Mouse (Mus musculus): ENCODE results near the gene Cbr1. TPM values are rescaled to one million over a fixed set of nuclear protein-coding genes. Genes with fewer than 3 reads are reported as not detected.
A peak's percentile ranks its signal among the peaks of the same experiment; 100 is the strongest.

Cbr1 gene
- polyA plus RNA-seq, 1 experiment from 2014 or later, result 58.6 TPM

DNA sequence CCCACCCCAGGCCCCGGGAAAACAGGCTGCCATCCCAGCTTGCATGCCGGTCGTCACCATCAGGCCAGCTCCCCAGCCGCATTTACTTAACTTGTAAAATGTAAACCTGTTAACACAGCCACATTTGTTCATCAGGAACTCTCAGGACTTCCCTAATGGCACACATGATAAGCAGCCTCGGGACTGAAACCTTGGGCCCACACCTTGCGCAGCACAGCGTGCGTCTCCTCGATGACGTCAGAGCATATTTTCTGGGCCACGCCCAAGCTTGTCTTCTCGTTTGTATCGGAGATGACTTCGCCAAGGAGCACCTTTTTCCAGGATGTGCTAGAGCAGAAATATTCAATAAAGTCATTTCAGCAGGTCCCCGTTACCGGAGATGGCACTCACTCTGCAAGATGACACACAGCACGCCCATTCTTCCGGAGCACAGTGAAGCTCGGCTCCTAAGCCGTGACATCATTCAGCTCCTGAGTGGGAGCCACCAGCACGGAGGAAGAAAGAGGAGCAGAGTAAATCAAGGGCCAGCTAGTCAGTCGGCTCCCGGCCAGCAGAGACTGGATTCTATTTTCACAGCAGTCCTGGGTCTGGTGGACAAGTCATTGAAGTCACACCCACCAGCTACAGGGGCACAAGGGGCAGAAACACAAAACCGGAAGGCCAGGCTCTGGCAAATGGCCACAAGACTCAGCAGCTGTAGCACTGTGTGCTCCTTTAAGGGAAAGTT, 20.5 kb upstream of the Cbr1 start:
- 78% methylated on average over 24 of the region's 24 CpGs for WGBS
- Histone ChIP-seq H3K9me3 (no peaks in the 10 kb centered on the region), H3K4me2 (no peak overlapping the region)

DNA sequence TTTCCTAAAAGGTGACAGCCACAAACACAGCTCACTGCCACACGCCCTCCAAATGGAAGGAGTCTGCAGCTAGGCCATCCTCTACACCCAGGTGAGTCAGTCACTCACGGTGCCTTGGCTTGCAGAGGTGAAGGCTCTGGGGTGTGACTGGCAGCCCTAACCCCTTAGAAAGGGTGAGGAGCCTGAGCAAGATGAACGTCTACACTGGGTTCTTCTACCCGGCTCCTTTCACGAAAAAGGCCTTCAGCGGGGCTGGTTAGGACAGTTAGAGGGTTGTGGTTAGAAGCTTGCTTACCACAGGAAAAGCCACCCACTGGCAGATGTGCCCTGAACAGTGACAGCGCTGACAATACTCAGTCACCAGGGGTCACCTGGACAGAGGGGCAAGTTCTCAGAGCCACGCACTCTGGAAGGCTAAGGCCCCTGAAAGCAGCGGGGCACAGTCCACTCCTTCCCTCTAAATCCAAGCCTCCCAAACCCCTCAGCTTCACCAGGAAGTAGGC, 19.9 kb upstream of the Cbr1 start:
- H3K4me1 ChIP-seq, result peaks cover 19% of the 10 kb centered on the region
- no peaks in the 10 kb centered on the region for H3K27me3 ChIP-seq (replicated peaks)
- no peak for ATAC-seq (ENCODE audit: extremely low read depth, insufficient number of reproducible peaks, low FRiP score, low TSS enrichment)
- H3K4me2 ChIP-seq, result no peak overlapping the region
- no peak overlapping the region for H3K27ac ChIP-seq (replicated peaks)
- H3K9ac ChIP-seq, result no peak overlapping the region
- no peaks in the 10 kb centered on the region for H3K9me3 ChIP-seq
- H3K4me3 ChIP-seq, result no peak overlapping the region
- peaks cover 41% of the 10 kb centered on the region for H3K36me3 ChIP-seq
- WGBS, result 79% methylated on average over 9 of the region's 9 CpGs

More for the DNA sequence above, 20.5 kb upstream of the Cbr1 start:
- H3K27me3 ChIP-seq (replicated peaks), result no peaks in the 10 kb centered on the region
- H3K9ac ChIP-seq, result no peak overlapping the region
- no peak overlapping the region for H3K4me3 ChIP-seq
- H3K4me1 ChIP-seq, result peaks cover 22% of the 10 kb centered on the region
- ATAC-seq (ENCODE audit: extremely low read depth, insufficient number of reproducible peaks, low FRiP score, low TSS enrichment), result no peak
- no peak overlapping the region for H3K27ac ChIP-seq (replicated peaks)
- H3K36me3 ChIP-seq, result peaks cover 35% of the 10 kb centered on the region

DNA sequence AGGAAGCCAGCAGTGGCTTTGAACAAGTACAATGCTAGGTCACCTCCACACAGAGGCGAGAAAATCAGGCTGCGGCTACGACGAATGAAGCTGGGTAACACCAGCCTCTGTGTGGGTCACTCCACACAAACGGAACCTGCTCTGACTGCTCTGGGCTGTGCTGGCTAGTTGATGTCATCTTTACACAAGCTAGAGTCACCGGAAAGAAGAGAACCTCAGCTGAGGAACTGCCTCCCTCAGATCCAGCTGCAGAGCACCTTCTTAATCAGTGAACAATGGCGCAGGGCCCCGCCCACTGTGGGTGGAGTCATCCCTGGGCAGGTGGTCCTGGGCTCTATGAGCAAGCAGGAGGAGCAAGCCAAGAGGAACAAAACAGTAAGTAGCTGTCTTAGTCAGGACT, 19.3 kb upstream of the Cbr1 start:
- Histone ChIP-seq H3K36me3 (peaks cover 46% of the 10 kb centered on the region), H3K4me2 (no peak overlapping the region), H3K9ac (no peak overlapping the region), H3K27ac (replicated peaks) (no peak overlapping the region), H3K27me3 (replicated peaks) (no peaks in the 10 kb centered on the region), H3K4me3 (no peak overlapping the region), H3K9me3 (no peaks in the 10 kb centered on the region), H3K4me1 (peaks cover 13% of the 10 kb centered on the region)
- 75% methylated on average over 8 of the region's 8 CpGs for WGBS
- ATAC-seq (ENCODE audit: extremely low read depth, insufficient number of reproducible peaks, low FRiP score, low TSS enrichment), result no peak

DNA sequence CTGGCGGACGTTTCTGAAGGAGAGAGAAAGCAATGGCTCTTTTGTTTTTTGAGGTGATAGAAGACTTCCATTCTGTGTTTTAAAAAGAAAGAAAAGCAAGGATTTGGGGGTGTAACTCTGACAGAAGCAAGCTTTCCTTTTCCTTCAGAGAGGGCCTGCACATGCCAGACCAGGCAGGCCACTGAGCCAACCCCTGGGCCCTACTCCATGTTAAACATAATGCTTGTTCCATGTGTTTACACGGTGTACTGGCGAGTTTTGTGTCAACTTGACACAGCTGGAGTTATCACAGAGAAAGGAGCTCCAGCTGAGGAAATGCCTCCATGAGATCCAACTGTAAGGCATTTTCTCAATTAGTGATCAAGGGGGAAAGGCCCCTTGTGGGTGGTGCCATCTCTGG, 17.4 kb upstream of the Cbr1 start:
- Histone ChIP-seq H3K27ac (replicated peaks) (peak overlapping the region; percentile 10; the same call in 1 of the 2 replicates), H3K4me2 (0 out of 2 replicates have a peak overlapping the region, but pooled peaks have one; percentile 13), H3K4me1 (peaks cover 13% of the 10 kb centered on the region), H3K36me3 (peaks cover 54% of the 10 kb centered on the region), H3K9me3 (no peaks in the 10 kb centered on the region), H3K9ac (no peak overlapping the region), H3K27me3 (replicated peaks) (no peaks in the 10 kb centered on the region), H3K4me3 (no peak overlapping the region)
- no peak for ATAC-seq (ENCODE audit: extremely low read depth, insufficient number of reproducible peaks, low FRiP score, low TSS enrichment)
- WGBS, result 62% methylated on average over 4 of the region's 4 CpGs

DNA sequence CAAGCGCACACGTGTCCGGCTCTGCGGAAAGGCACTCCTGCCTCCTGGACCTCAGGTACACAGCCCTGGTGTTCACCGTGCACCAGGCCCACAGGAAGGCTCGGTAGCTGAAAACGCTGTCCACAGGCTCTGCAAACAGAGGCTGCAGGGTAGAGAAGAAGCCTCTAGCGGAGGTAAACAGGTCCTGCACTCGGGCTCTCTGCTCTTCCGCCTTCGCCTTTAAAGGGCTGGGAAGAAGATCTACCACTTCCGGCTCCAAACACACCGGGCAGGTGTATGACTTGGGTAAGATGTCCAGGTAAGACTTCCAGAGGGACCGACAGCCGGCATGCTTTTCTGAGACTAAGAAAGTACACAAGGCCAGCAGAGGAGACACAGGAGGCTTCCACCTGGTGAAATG, 14.7 kb upstream of the Cbr1 start:
- no peak overlapping the region for H3K27ac ChIP-seq (replicated peaks)
- no peak for ATAC-seq (ENCODE audit: extremely low read depth, insufficient number of reproducible peaks, low FRiP score, low TSS enrichment)
- H3K9ac ChIP-seq, result no peak overlapping the region
- H3K4me1 ChIP-seq, result peaks cover 13% of the 10 kb centered on the region
- H3K4me3 ChIP-seq, result no peak overlapping the region
- peaks cover 52% of the 10 kb centered on the region for H3K36me3 ChIP-seq
- H3K4me2 ChIP-seq, result no peak overlapping the region
- H3K9me3 ChIP-seq, result no peaks in the 10 kb centered on the region
- no peaks in the 10 kb centered on the region for H3K27me3 ChIP-seq (replicated peaks)
- 91% methylated on average over 15 of the region's 15 CpGs for WGBS

DNA sequence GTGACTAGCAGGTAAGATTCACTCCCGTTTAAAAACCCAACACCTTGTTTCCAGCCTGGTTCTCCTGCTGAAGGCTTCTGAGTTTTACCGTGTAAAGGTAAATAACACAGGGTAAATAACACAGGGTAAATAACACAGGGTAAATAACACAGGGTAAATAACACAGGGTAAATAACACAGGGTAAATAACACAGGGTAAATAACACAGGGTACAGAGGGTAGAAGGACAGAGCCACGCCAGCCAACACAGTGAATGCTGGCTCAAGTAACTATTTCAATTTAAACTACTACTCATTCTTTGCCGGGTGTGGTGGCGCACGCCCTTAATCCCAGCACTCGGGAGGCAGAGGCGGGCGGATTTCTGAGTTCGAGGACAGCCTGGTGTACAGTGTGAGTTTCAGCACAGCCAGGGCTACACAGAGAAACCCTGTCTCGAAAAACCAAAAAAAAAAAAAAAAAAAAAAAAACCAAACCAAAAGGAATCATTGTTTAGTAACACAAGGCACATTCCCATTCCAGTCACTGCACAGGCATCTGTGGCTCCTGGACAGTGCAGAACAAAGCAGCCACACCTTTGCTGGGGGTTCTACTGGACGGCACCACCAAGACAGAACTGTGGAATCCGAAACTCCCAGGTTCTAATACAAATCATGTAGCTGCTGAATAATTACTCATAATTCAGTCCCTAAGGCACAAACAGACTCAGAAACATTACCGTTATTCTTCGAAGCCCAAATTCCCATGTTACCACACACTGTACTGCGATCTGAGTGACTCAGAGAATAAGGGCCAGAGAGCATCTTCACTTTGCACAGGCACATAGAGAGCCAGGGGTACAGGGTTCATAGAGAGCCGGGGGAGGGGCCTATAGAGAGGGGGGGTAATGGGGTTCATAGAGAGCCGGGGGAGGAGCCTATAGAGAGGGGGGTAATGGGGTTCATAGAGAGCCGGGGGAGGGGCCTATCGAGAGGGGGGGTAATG, 13.9 kb upstream of the Cbr1 start:
- no peak for ATAC-seq (ENCODE audit: extremely low read depth, insufficient number of reproducible peaks, low FRiP score, low TSS enrichment)
- H3K4me1 ChIP-seq, result peaks cover 13% of the 10 kb centered on the region
- no peak overlapping the region for H3K27ac ChIP-seq (replicated peaks)
- H3K4me3 ChIP-seq, result no peak overlapping the region
- no peaks in the 10 kb centered on the region for H3K27me3 ChIP-seq (replicated peaks)
- H3K4me2 ChIP-seq, result no peak overlapping the region
- 91% methylated on average over 17 of the region's 20 CpGs for WGBS
- no peaks in the 10 kb centered on the region for H3K9me3 ChIP-seq
- H3K36me3 ChIP-seq, result peaks cover 46% of the 10 kb centered on the region
- no peak overlapping the region for H3K9ac ChIP-seq

DNA sequence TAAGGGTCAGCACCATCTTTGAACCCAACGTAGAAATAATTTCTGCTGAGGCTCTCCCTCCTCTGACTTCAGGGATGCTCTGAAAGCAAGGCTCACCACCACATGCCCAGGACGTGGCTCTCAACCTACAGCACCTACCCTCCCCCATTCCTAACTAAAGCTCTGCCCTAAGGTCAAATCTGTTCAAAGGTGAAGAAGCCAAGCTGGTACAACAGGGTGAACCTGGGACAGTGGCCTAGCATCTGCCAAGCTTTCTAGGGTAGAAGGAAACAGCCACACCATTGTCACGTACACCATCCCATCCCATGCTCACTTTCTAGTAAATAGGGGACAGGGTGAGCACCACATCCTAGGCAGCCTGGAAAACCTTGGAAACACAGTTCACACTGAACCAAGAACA, 12.9 kb upstream of the Cbr1 start:
- Histone ChIP-seq H3K4me1 (peaks cover 7% of the 10 kb centered on the region), H3K9me3 (no peaks in the 10 kb centered on the region), H3K27ac (replicated peaks) (no peak overlapping the region), H3K36me3 (peaks cover 55% of the 10 kb centered on the region), H3K4me3 (no peak overlapping the region), H3K4me2 (no peak overlapping the region), H3K9ac (no peak overlapping the region), H3K27me3 (replicated peaks) (no peaks in the 10 kb centered on the region)
- no peak for ATAC-seq (ENCODE audit: extremely low read depth, insufficient number of reproducible peaks, low FRiP score, low TSS enrichment)
- 95% methylated on average over 3 of the region's 3 CpGs for WGBS

DNA sequence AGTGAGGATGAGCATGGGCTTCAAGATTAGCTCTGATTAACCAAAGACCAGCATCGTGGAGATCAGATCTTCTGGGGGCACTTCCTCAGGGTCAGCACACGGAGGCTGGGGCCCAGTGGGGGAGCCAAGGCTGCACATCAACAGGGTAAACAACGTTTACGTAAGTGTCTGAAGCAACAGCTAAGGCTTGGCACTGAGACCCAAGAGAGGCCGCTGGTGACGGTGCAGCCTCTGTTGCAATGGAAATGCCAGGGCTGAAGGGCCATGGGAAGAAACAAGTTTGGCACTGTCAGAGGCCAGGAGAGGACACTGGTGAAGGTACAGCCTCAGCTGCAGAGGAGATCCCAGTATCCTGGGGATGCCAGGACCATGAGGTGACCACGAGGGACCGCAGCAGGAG, 12.2 kb upstream of the Cbr1 start:
- no peak for ATAC-seq (ENCODE audit: extremely low read depth, insufficient number of reproducible peaks, low FRiP score, low TSS enrichment)
- Histone ChIP-seq H3K9me3 (no peaks in the 10 kb centered on the region), H3K36me3 (peaks cover 61% of the 10 kb centered on the region), H3K4me2 (no peak overlapping the region), H3K27me3 (replicated peaks) (no peaks in the 10 kb centered on the region), H3K4me1 (peaks cover under 1% of the 10 kb centered on the region), H3K4me3 (no peak overlapping the region), H3K27ac (replicated peaks) (no peak overlapping the region), H3K9ac (no peak overlapping the region)
- WGBS, result 87% methylated on average over 8 of the region's 8 CpGs

DNA sequence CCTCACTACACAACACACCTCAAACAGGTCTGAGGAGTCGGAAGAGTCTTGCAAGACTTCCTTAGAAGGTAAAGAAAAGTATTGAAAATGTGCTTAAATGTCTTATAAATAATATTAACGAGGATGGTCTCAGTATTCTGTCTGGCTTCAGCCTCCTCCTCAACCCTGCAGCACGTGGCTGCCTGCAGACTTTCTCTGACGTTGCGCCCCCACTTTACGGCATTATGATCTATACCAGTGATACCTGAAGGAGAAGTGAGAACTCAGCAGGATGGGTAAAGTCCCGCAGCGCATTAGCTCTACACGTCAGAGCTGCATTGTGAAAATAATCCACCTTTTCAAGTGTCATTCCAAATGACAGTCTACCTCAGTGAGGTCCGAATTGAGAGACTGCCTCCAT, 11.2 kb upstream of the Cbr1 start:
- H3K9ac ChIP-seq, result no peak overlapping the region
- H3K27me3 ChIP-seq (replicated peaks), result no peaks in the 10 kb centered on the region
- H3K4me1 ChIP-seq, result no peaks in the 10 kb centered on the region
- H3K36me3 ChIP-seq, result peaks cover 65% of the 10 kb centered on the region
- no peak overlapping the region for H3K4me3 ChIP-seq
- H3K9me3 ChIP-seq, result no peaks in the 10 kb centered on the region
- no peak overlapping the region for H3K27ac ChIP-seq (replicated peaks)
- no peak for ATAC-seq (ENCODE audit: extremely low read depth, insufficient number of reproducible peaks, low FRiP score, low TSS enrichment)
- H3K4me2 ChIP-seq, result no peak overlapping the region
- WGBS, result 91% methylated on average over 10 of the region's 10 CpGs

DNA sequence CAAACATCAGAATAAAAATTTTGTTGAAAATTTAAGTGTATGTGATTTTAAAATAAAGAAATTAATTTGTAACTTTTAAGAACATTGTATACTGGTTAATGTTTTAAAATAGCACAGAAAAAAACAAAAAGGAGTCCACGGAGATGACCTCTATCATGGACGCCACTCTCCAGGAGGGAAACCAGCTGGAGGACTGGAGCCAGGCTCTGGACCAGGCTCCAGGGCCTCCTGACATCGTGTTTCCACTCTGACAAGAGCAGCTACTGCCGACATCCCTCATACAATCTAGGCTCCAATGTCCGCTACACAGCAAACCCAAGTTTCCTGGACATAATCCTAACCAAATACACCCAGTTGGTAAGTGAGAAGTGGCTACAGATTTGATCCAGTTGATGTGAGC, 9.9 kb upstream of the Cbr1 start:
- Histone ChIP-seq H3K27ac (replicated peaks) (no peak overlapping the region), H3K4me3 (no peak overlapping the region), H3K9me3 (no peaks in the 10 kb centered on the region), H3K4me1 (no peaks in the 10 kb centered on the region), H3K36me3 (peaks cover 52% of the 10 kb centered on the region), H3K4me2 (no peak overlapping the region), H3K9ac (no peak overlapping the region), H3K27me3 (replicated peaks) (no peaks in the 10 kb centered on the region)
- WGBS, result 75% methylated on average over 5 of the region's 5 CpGs
- ATAC-seq (ENCODE audit: extremely low read depth, insufficient number of reproducible peaks, low FRiP score, low TSS enrichment), result no peak

DNA sequence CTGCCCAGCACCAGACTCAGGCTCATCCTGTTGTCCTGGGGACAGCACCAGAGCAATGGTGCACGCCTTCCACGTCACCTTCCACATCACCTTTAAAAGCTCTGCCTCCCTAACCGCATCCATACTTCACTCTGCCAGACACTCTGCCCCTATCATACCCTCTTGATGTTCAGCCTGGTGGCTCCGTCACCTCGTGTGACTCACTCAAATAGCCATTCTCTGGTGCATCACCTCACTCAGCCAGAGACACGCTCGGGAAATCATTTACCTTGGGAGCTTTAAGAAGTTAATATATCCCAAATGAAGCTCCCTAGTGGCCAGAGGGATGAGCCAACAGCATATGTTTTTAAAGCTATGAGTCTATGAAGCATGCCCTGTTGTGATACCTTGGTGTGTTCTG, 8.8 kb upstream of the Cbr1 start:
- WGBS, result 88% methylated on average over 7 of the region's 7 CpGs
- Histone ChIP-seq H3K9me3 (no peaks in the 10 kb centered on the region), H3K9ac (no peak overlapping the region), H3K4me1 (no peaks in the 10 kb centered on the region), H3K4me2 (no peak overlapping the region), H3K27ac (replicated peaks) (no peak overlapping the region), H3K36me3 (peaks cover 47% of the 10 kb centered on the region), H3K27me3 (replicated peaks) (no peaks in the 10 kb centered on the region), H3K4me3 (no peak overlapping the region)
- no peak for ATAC-seq (ENCODE audit: extremely low read depth, insufficient number of reproducible peaks, low FRiP score, low TSS enrichment)

All from heart, embryonic 13.5 days (tissue).